Mouse (Mus musculus) liver, embryonic 14.5 days (tissue): ENCODE results near the gene Corin.

ENCODE experiments used
- CTCF ChIP-seq: IDR thresholded peaks from 2 replicates; pipeline ENCODE4 v1.5.1; 2016; ENCODE audit warnings: antibody characterized with exemption, low read depth, control low read depth
- EP300 ChIP-seq: IDR thresholded peaks from 2 replicates; pipeline ENCODE4 v1.6.1; 2016; ENCODE audit warnings: antibody characterized with exemption, low read depth

DNA sequence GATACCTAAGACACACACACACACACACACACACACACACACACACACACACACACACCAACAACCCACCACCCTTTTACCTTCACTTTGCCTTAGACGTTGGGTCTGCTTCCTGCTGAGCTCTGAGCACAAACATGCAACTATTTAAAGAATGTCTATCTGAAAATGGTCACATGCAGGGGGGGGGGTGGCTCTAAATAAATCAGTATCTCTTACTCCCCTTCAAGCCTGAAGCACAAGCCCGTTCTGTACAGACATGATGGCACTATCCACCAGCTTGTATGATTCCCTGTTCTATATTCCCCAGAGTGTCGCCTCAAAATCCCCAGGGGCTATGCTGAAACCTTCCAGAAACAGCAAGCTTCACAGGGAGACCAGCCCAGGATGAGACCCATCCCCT is 2.5 kb downstream of the Corin start:
- TF ChIP-seq CTCF (no peak), EP300 (no peak)
